Mouse (Mus musculus) retina, embryonic 14.5 days (tissue): Measurements from ENCODE around the gene Gorasp1.

Experiments used
- DNase-seq: peaks from one replicate; pipeline ENCODE4 v3.0.0-alpha.2; 2015; ENCODE audit warnings: low spot score

Gorasp1 gene

GRCm38 (mm10) chr9:119937005-119937773 is at the start of gene Gorasp1, which contains the start of gene Ttc21a:
Gene Gorasp1, minus strand, starts transcription at chr9:119937565.
Gene Ttc21a, plus strand, starts transcription at chr9:119937606.
- peak; percentile 96 for DNase-seq

- DNase-seq: no peak
Observed at GRCm38 (mm10) chr9:119985881-119986574, 48.7 kb upstream of the Gorasp1 start.

- no peak for DNase-seq
Observed at GRCm38 (mm10) chr9:119984536-119985011, 47.2 kb upstream of the Gorasp1 start, which contains the start of gene Csrnp1. Gene Csrnp1, minus strand, starts transcription at chr9:119984658.

- DNase-seq: peak; percentile 78
Observed at GRCm38 (mm10) chr9:119983585-119984535, 46.5 kb upstream of the Gorasp1 start.

GRCm38 (mm10) chr9:119982956-119983551 is 45.7 kb upstream of the Gorasp1 start:
- DNase-seq: no peak

- no peak for DNase-seq
Observed at GRCm38 (mm10) chr9:119982241-119982811, 45.0 kb upstream of the Gorasp1 start.

- DNase-seq: peak; percentile 72
Observed at GRCm38 (mm10) chr9:119981183-119982179, 44.1 kb upstream of the Gorasp1 start.

- DNase-seq: no peak
Observed at GRCm38 (mm10) chr9:119980770-119981182, 43.4 kb upstream of the Gorasp1 start.

GRCm38 (mm10) chr9:119979749-119980148 is 42.4 kb upstream of the Gorasp1 start:
- no peak for DNase-seq

GRCm38 (mm10) chr9:119978811-119979441 is 41.6 kb upstream of the Gorasp1 start:
- no peak for DNase-seq

GRCm38 (mm10) chr9:119978151-119978810 is 40.9 kb upstream of the Gorasp1 start:
- peak; percentile 57 for DNase-seq

GRCm38 (mm10) chr9:119977557-119978060 is 40.2 kb upstream of the Gorasp1 start:
- no peak for DNase-seq

- no peak for DNase-seq
Observed at GRCm38 (mm10) chr9:119976704-119977556, 39.6 kb upstream of the Gorasp1 start.

- no peak for DNase-seq
Observed at GRCm38 (mm10) chr9:119975286-119975685, 37.9 kb upstream of the Gorasp1 start.

GRCm38 (mm10) chr9:119974609-119975008 is 37.2 kb upstream of the Gorasp1 start:
- DNase-seq: no peak

- DNase-seq: no peak
Observed at GRCm38 (mm10) chr9:119973869-119974520, 36.6 kb upstream of the Gorasp1 start.

GRCm38 (mm10) chr9:119973281-119973680 is 35.9 kb upstream of the Gorasp1 start:
- no peak for DNase-seq
